Mouse (Mus musculus) kidney, adult 2 months (tissue): ENCODE measurements at regions not wholly inside any gene's neighbourhood (a gene's known extent, or its start where the extent isn't known, plus 50 kb on each side); places are given as distances from the start of the nearest gene placed in this dataset.

Source experiments
- CTCF ChIP-seq: fragments of 200-500 bp; conservative IDR thresholded peaks from 2 replicates; pipeline ENCODE4 v1.5.1; 2011; ENCODE audit warnings: low read depth, mild to moderate bottlenecking, control low read depth, low read length, moderate library complexity, mixed read lengths; ENCODE audit not compliant: insufficient read depth, insufficient read length
- POLR2A ChIP-seq: fragments of 200-500 bp; IDR thresholded peaks from one replicate; pipeline ENCODE4 v1.6.1; 2011; ENCODE audit warnings: low read depth, low read length, control low read depth

- TF ChIP-seq CTCF (no peak), POLR2A (no peak)
Measured at GRCm38 (mm10) chr15:87102211-87102610, 441.9 kb upstream of the Fam19a5 start.
